Mouse (Mus musculus) lung, adult 18-20 months (tissue): Measurements from ENCODE around the gene Dlx3.

Source experiments
- DNase-seq, 2 experiments: peaks; one replicate each; pipeline ENCODE4 v3.0.0; 2022; ENCODE audit warnings: mixed read lengths in 2 of 2

Dlx3 gene

GRCm38 (mm10) chr11:95119990-95120632 is at the start of gene Dlx3:
Dlx3 (plus strand) TSS chr11:95120119.
- DNase-seq = no peak

GRCm38 (mm10) chr11:95070140-95071107 is 49.5 kb upstream of the Dlx3 start:
- no peak for DNase-seq

- DNase-seq = peak; percentile 70 to 81
Observed at GRCm38 (mm10) chr11:95071266-95071665, 48.7 kb upstream of the Dlx3 start.

GRCm38 (mm10) chr11:95072136-95072535 is 47.8 kb upstream of the Dlx3 start:
- DNase-seq = no peak

- DNase-seq = peak; percentile 81 to 88
Observed at GRCm38 (mm10) chr11:95072804-95073203, 47.1 kb upstream of the Dlx3 start.

- DNase-seq = no peak
Observed at GRCm38 (mm10) chr11:95073835-95074234, 46.1 kb upstream of the Dlx3 start.

- DNase-seq = no peak
Observed at GRCm38 (mm10) chr11:95074694-95075093, 45.2 kb upstream of the Dlx3 start.

GRCm38 (mm10) chr11:95075197-95076040 is 44.5 kb upstream of the Dlx3 start:
- DNase-seq = peak; percentile 61 to 67

GRCm38 (mm10) chr11:95076041-95076535 is 43.8 kb upstream of the Dlx3 start:
- DNase-seq = peak; percentile 75 to 76

- DNase-seq = peak; percentile 93 to 94
Observed at GRCm38 (mm10) chr11:95076536-95077111, 43.3 kb upstream of the Dlx3 start, which contains the start of gene Itga3. Itga3 (minus strand) TSS chr11:95076801.

GRCm38 (mm10) chr11:95077956-95078355 is 42.0 kb upstream of the Dlx3 start:
- DNase-seq = no peak

GRCm38 (mm10) chr11:95079256-95079875 is 40.6 kb upstream of the Dlx3 start:
- DNase-seq = peak; percentile 86 to 90

GRCm38 (mm10) chr11:95080783-95081182 is 39.1 kb upstream of the Dlx3 start:
- DNase-seq = no peak

- DNase-seq = no peak
Observed at GRCm38 (mm10) chr11:95082896-95083295, 37.0 kb upstream of the Dlx3 start.

- DNase-seq = no peak
Observed at GRCm38 (mm10) chr11:95084175-95084574, 35.7 kb upstream of the Dlx3 start.

GRCm38 (mm10) chr11:95084811-95085382 is 35.0 kb upstream of the Dlx3 start:
- DNase-seq = no peak

GRCm38 (mm10) chr11:95085710-95086109 is 34.2 kb upstream of the Dlx3 start:
- DNase-seq = no peak

- DNase-seq = no peak
Observed at GRCm38 (mm10) chr11:95086229-95086628, 33.7 kb upstream of the Dlx3 start.

GRCm38 (mm10) chr11:95087301-95088228 is 32.4 kb upstream of the Dlx3 start:
- no peak for DNase-seq

- no peak for DNase-seq
Observed at GRCm38 (mm10) chr11:95088286-95088685, 31.6 kb upstream of the Dlx3 start.
